Mouse (Mus musculus) heart, embryonic 11.5 days (tissue): ENCODE data around the gene Iqch. TPM values are rescaled to one million over a fixed set of nuclear protein-coding genes. Genes with fewer than 3 reads are reported as not detected.

Source experiments
- ATAC-seq: fragments of 200-750 bp; cut with Nextera tagmentation; replicated peaks from 2 replicates; pipeline ENCODE4 v1.8.0; 2017; ENCODE audit warnings: moderate library complexity; ENCODE audit not compliant: insufficient number of reproducible peaks, low FRiP score, low TSS enrichment
- H3K27ac ChIP-seq: fragments of 300-500 bp; sonication (generic); 2 replicates; pipeline ENCODE4 v1.5.1; 2014; ENCODE audit warnings: mild to moderate bottlenecking, low read depth, low read length
- H3K27me3 ChIP-seq: fragments of 300-500 bp; sonication (generic); 2 replicates; pipeline ENCODE4 v1.6.1; 2014; ENCODE audit warnings: mild to moderate bottlenecking, low read length, mixed read lengths; ENCODE audit not compliant: control insufficient read depth, insufficient read depth
- H3K36me3 ChIP-seq: fragments of 300-500 bp; sonication (generic); 2 replicates; pipeline ENCODE4 v1.6.1; 2014; ENCODE audit warnings: mild to moderate bottlenecking, low read length, moderate library complexity, mixed read lengths; ENCODE audit not compliant: control insufficient read depth, insufficient read depth
- H3K4me1 ChIP-seq: fragments of 300-500 bp; sonication (generic); 2 replicates; pipeline ENCODE4 v1.6.1; 2014; ENCODE audit warnings: low read length; ENCODE audit not compliant: control insufficient read depth, insufficient read depth
- H3K4me2 ChIP-seq: fragments of 300-500 bp; sonication (generic); 2 replicates; pipeline ENCODE4 v1.6.1; 2014; ENCODE audit warnings: mild to moderate bottlenecking, moderate library complexity
- H3K4me3 ChIP-seq: fragments of 300-500 bp; sonication (generic); 2 replicates; pipeline ENCODE4 v1.5.1; 2014; ENCODE audit warnings: low read depth, low read length
- H3K9ac ChIP-seq: fragments of 300-500 bp; sonication (generic); 2 replicates; pipeline ENCODE4 v1.6.1; 2014; ENCODE audit warnings: mild to moderate bottlenecking, low read depth, low read length, moderate library complexity
- H3K9me3 ChIP-seq: fragments of 300-500 bp; sonication (generic); replicated peaks from 2 replicates; pipeline ENCODE4 v1.6.1; 2016; ENCODE audit warnings: low read length; ENCODE audit not compliant: control insufficient read depth
- WGBS: fragments of 180-500 bp; shearing (Covaris S2); extraction: QIAGEN DNeasy Blood & Tissue Kit; methylation state at CpG from one replicate; pipeline ENCODE4 v1.1.7; 2014; ENCODE audit not compliant: insufficient replicate concordance; 5-methylcytosine and 5-hydroxymethylcytosine counted together
- polyA plus RNA-seq: library from polyadenylated mRNA; unstranded; fragments of >200 nt; fragmentation: Nextera tagmentation; extraction: Ambion mirVana; gene quantifications from 2 replicates; pipeline ENCODE4 v1.2.1, GENCODE M21; 2014

The Iqch gene
- 0.11 TPM in 1 of 2 replicates, not detected in the other for polyA plus RNA-seq

GRCm38 (mm10) chr9:63602043-63602939, at the start of gene Iqch, which contains the start of gene Aagab:
Iqch (minus strand) TSS chr9:63602493.
Aagab (plus strand) TSS chr9:63602660.
- no peaks in the 10 kb centered on the region for H3K36me3 ChIP-seq
- peaks cover 19% of the 10 kb centered on the region for H3K4me1 ChIP-seq
- ATAC-seq = peak; percentile 96
- peak within 1 kb of the TSS; percentile 96 for H3K4me3 ChIP-seq
- H3K27ac ChIP-seq = 0 out of 2 replicates have a peak within 1 kb of the TSS, but pooled peaks have one; percentile 22
- H3K4me2 ChIP-seq = peak within 1 kb of the TSS; percentile 76
- H3K9me3 ChIP-seq = no peaks in the 10 kb centered on the region
- H3K9ac ChIP-seq = peak within 1 kb of the TSS; percentile 90
- no peaks in the 10 kb centered on the region for H3K27me3 ChIP-seq
- 2% methylated on average over 69 of the region's 70 CpGs for WGBS

GRCm38 (mm10) chr9:63651594-63651993, 49.3 kb upstream of the Iqch start:
- WGBS = 89% methylated on average over 11 of the region's 11 CpGs
- H3K27me3 ChIP-seq = no peaks in the 10 kb centered on the region

GRCm38 (mm10) chr9:63650905-63651304, 48.6 kb upstream of the Iqch start:
- Histone ChIP-seq H3K9me3 (no peaks in the 10 kb centered on the region), H3K4me2 (no peak overlapping the region), H3K36me3 (peaks cover 27% of the 10 kb centered on the region), H3K9ac (no peak overlapping the region), H3K27me3 (no peaks in the 10 kb centered on the region), H3K4me1 (peaks cover 23% of the 10 kb centered on the region), H3K27ac (no peak overlapping the region), H3K4me3 (no peak overlapping the region)
- ATAC-seq = no peak
- WGBS = 77% methylated on average over 14 of the region's 14 CpGs

More at GRCm38 (mm10) chr9:63651594-63651993, 49.3 kb upstream of the Iqch start:
- no peak overlapping the region for H3K9ac ChIP-seq
- no peak overlapping the region for H3K4me2 ChIP-seq
- no peak overlapping the region for H3K4me3 ChIP-seq
- H3K4me1 ChIP-seq = peaks cover 28% of the 10 kb centered on the region
- peaks cover 27% of the 10 kb centered on the region for H3K36me3 ChIP-seq
- no peaks in the 10 kb centered on the region for H3K9me3 ChIP-seq
- no peak for ATAC-seq
- no peak overlapping the region for H3K27ac ChIP-seq

- 82% methylated on average over 8 of the region's 8 CpGs for WGBS
- no peak for ATAC-seq
- H3K4me2 ChIP-seq = no peak overlapping the region
- no peaks in the 10 kb centered on the region for H3K9me3 ChIP-seq
- peaks cover 24% of the 10 kb centered on the region for H3K36me3 ChIP-seq
- H3K4me3 ChIP-seq = no peak overlapping the region
- H3K9ac ChIP-seq = no peak overlapping the region
- no peak overlapping the region for H3K27ac ChIP-seq
- H3K27me3 ChIP-seq = no peaks in the 10 kb centered on the region
- peaks cover 14% of the 10 kb centered on the region for H3K4me1 ChIP-seq
These were observed 47.7 kb upstream of the Iqch start for GRCm38 (mm10) chr9:63649841-63650545.

- Histone ChIP-seq H3K27me3 (no peaks in the 10 kb centered on the region), H3K4me3 (no peak overlapping the region), H3K4me2 (no peak overlapping the region), H3K4me1 (peaks cover 4% of the 10 kb centered on the region; the same call in 1 of the 2 replicates), H3K36me3 (peaks cover 18% of the 10 kb centered on the region), H3K9me3 (no peaks in the 10 kb centered on the region), H3K9ac (no peak overlapping the region), H3K27ac (no peak overlapping the region)
- WGBS = 77% methylated on average over 9 of the region's 9 CpGs
- ATAC-seq = no peak
These were observed 46.2 kb upstream of the Iqch start for GRCm38 (mm10) chr9:63648520-63648918.

- H3K36me3 ChIP-seq = peaks cover 18% of the 10 kb centered on the region
- 80% methylated on average over 9 of the region's 9 CpGs for WGBS
These were observed 45.6 kb upstream of the Iqch start for GRCm38 (mm10) chr9:63647581-63648519.

GRCm38 (mm10) chr9:63645084-63645483, 42.8 kb upstream of the Iqch start:
- 76% methylated on average over 8 of the region's 8 CpGs for WGBS
- Histone ChIP-seq H3K4me1 (peaks cover 9% of the 10 kb centered on the region), H3K36me3 (peaks cover 23% of the 10 kb centered on the region), H3K4me3 (no peak overlapping the region), H3K4me2 (no peak overlapping the region), H3K27me3 (no peaks in the 10 kb centered on the region), H3K9me3 (no peaks in the 10 kb centered on the region), H3K9ac (no peak overlapping the region), H3K27ac (no peak overlapping the region)
- ATAC-seq = no peak

More at GRCm38 (mm10) chr9:63647581-63648519, 45.6 kb upstream of the Iqch start:
- Histone ChIP-seq H3K27ac (no peak overlapping the region), H3K4me1 (peaks cover 4% of the 10 kb centered on the region), H3K9ac (no peak overlapping the region), H3K4me3 (no peak overlapping the region), H3K9me3 (no peaks in the 10 kb centered on the region), H3K4me2 (no peak overlapping the region), H3K27me3 (no peaks in the 10 kb centered on the region)
- no peak for ATAC-seq

- WGBS = 91% methylated on average over 6 of the region's 6 CpGs
- H3K4me3 ChIP-seq = no peak overlapping the region
- H3K36me3 ChIP-seq = peaks cover 14% of the 10 kb centered on the region
These were observed 41.7 kb upstream of the Iqch start for GRCm38 (mm10) chr9:63644011-63644410.

More at GRCm38 (mm10) chr9:63644011-63644410, 41.7 kb upstream of the Iqch start:
- no peak for ATAC-seq
- H3K27me3 ChIP-seq = no peaks in the 10 kb centered on the region
- H3K9ac ChIP-seq = no peak overlapping the region
- H3K4me1 ChIP-seq = peaks cover 9% of the 10 kb centered on the region
- H3K9me3 ChIP-seq = no peaks in the 10 kb centered on the region
- no peak overlapping the region for H3K4me2 ChIP-seq
- no peak overlapping the region for H3K27ac ChIP-seq
